Mouse (Mus musculus) left cerebral cortex, adult 11 months (tissue): ENCODE results near the gene Gm45140.

Source experiments
- DNase-seq: peaks from one replicate; pipeline ENCODE4 v3.0.0; 2022; ENCODE audit warnings: low spot score

The Gm45140 gene

DNA sequence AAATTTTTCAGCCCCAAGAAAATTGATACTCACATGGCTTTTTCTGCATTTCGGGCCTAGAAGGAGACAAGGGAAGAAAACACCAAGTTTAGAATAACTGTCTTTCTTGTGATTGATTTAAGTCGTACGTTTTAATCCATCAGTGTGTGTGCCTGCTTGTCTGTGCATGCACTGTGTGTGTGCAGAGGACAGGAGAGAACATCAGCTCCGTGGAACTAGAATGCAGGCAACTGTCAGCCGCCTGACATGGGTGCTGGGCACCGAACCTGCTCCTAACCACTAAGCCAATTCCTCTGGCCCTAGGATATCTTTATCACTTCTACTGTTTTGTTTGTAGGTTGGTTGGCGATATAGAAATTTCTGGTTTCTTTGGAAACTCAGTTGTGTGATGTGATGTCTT is at the start of gene Gm45140:
Gm45140 (minus strand) TSS at position 101 of the 400 bp plus-strand sequence.
- DNase-seq, result no peak

DNA sequence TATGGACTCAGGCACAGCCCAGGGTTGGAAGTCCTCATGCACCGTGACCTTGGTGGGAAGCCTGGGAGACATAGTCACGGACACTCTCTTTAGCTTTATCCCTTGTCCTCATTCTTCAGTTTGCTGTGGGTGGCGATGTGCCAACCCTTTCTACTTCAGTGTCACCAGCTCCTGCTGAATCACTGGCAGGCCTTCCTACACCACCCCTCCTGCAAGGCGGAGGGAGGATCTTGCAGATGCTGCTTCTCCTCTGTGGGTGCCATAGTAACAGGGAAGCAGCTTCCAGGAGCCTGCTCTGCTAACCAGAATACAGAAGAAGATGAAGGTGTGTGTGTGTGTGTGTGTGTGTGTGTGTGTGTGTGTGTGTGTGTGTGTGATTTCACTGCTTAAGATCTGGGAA is 47.2 kb upstream of the Gm45140 start:
- peak; percentile 85 for DNase-seq

DNA sequence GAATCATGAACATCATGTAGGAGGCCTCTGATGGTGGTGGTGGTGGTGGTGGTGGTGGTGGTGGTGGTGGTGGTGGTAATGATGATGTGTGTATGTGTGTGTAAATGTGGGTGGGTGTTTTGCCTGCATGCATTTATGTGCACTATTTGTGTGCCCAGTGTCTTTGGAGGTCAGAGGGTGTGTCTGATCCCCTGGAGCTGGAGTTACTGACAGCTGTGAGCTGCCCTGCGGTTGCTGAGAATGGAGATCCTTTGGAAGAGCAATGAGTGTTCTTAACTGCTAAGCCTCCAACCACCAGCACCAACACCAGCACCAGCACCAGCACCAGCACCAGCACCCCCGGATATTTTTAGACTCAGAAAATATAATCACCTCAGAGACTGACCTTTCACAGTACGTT is 46.6 kb upstream of the Gm45140 start:
- DNase-seq, result no peak

DNA sequence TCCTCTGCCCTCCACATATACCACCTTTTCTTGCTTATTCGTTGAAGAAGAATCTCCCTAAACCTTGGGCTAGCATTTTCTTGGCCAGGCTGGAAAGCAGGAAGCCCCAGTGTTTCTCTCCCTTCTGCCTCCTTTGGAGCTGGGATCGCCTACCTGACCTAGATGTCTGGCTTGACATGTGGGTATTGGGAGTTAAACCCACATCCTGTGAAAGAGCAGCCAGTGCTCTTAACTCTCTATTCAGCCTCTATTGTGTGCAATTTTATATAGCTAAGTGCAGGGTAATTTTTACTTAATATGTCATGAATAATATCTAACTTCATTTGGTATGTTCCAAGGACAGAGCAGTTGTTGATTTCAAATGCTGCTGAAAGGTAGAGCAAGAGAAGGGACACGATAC is 44.0 kb upstream of the Gm45140 start:
- no peak for DNase-seq

DNA sequence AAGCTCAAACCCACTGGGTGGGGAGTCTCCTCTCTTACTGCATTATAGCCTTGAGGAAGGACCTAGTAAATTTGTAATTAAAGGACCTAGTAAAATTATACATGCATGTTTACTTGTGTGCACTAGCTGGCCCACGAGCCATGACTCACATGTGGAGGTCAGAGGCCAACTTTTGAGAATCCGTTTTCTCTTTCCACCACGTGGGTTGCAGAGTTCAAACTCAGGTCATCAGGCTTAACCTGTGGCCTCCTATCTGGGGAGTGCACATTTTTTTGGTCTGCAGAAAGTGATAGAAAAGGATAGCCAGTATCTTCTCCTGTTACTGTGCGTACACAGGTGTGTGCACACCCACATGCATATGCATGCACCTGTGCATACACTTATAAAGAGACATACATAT is 43.4 kb upstream of the Gm45140 start:
- DNase-seq, result no peak

DNA sequence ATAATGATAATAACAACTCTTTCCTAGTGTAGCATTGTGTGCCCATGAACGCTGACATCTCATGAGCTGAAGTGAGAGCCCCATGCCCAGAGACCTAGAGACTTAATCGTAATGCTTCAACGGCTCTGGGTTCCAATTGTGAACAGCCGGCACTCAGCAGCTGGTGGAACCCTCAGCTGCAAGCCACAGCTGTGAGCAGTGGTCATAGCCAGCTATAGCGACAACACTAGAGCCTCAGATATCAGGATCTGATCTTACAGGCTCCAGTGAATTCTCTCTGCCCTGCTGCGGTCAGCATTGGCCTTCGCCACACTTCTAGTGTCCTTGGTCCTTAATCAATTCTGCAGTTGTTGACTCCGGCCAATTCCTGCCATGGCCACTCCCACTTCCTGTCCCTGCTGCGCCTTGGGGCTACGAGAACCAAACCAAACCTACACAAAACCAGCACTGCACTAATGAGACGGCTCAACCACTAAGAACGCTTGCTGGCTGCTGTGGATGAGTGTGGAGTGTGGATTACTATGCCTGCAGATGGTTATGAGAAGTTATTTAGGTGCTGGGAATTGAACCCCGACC is 40.6 kb upstream of the Gm45140 start:
- DNase-seq, result no peak

DNA sequence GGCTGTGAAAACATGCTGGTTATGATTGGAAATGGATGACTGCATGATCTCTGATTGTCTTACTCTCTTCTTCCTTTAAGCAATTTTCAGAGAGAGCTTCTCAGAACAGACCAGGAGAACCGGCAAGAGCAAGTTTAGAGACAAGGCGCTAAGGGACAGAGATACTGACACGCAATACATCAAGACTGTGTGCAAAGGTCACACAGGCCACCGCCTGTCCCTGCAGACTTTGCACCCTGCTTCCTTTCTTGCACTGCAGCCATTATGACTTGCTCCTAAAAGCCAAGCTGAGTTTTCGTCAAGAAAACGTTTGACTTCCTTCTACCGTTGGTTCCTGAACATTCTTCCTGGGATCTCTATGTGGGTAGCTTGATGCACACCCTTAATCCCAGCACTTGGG is 40.0 kb upstream of the Gm45140 start:
- DNase-seq, result no peak

DNA sequence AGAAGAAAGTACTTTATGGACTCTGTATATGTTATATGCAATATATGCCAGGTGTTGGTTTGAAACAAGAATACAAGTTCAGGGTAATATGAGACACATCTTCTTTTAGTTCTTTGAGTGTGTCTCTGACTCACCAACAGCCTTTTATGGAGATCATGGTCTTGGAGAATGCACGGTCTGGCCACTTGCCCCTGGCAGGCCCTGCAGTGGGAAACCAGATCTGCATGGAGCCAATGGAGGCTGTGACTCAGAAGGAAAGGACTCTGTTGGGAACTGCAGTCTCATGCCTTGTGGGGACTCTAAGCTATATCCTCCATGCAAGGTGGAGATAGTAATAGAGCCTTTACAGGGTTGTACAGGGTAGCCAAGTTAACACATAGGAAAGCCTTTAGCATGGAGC is 39.5 kb upstream of the Gm45140 start:
- DNase-seq, result no peak

DNA sequence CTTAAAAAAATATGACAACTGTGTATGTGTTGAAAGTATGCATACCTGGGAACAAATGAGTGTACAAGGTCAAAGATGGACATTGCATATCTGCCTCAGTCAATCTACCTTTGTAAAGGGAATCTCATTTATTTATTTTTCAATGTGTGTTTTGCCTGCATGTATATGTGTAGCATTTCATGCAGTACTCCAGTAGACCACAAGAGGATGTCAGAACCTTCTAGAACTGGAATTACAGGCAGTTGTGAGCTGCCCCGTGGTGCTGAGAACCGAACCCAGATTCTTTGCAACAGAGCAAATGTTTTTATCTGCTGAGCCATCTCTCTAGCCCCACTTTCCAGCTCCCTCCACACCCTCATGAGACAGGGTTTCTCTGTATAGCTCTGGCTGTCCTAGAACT is 38.4 kb upstream of the Gm45140 start:
- DNase-seq, result no peak

DNA sequence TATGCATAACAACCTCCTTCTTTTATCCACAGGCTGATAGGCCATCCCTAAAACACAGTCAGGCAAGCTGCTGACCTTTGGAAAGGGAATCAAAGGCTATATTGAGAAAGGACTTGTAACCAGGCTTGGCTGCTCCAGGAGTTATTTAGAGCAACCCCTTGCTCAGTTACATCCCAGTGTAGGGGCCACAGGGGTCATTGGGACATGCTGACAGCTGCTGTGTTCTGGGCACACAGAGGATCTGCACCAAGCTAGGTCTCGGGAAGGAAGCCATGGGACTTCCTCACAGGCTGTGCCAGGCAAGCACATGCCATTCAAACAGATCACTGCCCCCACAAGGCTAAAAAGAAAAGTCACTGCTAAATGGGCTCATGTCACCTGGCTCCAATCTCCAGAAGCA is 37.5 kb upstream of the Gm45140 start:
- no peak for DNase-seq

DNA sequence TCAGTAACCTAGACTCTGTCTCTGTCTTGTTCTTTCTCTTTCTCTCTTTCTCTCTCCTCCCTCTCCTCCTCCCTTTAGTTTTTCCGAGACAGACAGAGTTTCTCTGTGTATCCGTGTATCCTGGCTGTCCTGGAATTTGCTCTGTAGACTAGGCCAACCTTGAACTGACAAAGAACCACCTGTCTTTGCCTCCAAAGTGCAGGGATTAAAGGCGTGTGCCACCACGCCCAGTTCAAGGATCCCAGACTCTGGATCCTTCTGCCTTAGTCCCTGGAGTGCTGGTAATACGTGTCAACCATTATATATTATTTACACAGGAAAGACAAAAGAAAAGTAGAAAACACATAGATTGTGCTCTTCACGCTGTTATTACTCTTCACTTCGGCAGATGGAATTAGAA is 35.6 kb upstream of the Gm45140 start:
- DNase-seq, result no peak

DNA sequence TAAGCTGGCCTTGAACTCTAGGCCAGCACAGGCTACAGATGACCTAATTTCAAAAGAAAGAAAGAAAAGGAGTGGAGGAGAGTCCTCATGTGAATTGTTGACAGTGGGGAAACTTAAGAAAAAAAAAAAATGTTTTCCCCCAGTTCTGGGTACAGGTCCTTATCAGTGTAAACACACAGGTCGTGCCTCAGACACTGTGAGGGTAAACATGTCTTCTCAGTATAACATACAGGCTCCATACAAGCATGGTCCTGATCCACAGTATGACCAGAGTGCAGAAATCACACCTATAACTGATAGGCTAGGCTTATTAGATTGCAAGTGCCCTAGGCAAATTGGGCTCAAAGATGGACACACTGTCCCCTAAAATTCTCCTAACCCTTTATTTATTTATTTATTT is 34.8 kb upstream of the Gm45140 start:
- DNase-seq, result no peak

DNA sequence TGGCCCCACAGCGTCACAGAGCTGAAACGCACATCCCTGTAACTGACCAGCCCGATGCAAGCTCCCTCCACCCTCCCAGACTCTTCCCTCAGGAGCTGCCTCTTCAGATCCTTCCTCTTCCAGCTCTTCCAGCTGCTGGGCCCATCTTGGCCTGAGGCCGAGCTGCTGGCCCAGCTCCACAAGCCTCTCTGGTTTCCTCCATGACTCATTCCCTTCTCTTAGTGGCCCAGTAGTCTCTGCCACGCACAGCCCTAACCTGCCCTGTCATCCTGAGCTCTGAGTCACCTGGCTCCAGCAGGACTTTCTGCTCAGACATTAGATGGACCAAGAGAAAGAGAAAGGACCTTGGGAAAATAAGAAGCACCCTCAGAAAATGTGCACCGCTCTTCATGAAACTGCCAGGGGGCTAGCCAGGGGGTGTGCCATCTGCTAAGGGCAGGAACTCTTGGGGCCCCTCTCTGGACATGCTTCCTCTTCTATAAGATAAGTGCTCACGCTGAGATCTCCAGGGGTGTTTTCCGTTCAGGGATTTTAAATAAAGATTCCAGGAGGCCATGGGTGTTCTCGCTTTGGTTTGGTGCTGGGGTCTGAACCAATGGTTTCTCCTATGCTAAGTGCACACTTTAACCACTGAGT is 33.4 kb upstream of the Gm45140 start:
- no peak for DNase-seq

DNA sequence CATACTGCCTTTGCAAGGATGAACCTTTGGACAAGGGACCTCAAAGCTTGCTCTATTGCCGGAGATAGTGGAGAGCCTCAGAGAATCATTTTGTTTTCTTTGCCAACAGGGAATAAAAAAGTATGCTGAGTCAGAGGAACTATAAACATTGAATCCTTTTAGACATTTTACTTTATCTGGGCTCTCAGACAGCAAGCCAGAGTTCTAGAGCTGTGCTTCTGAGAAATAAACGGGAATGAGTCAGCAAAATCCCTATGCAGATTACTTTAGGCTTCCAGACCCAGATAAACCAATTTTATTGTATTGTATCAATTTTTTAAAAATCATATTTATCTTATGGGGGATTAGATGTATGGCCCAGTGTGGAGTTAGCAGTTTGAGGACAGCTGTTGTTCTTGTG is 31.7 kb upstream of the Gm45140 start:
- DNase-seq, result no peak

DNA sequence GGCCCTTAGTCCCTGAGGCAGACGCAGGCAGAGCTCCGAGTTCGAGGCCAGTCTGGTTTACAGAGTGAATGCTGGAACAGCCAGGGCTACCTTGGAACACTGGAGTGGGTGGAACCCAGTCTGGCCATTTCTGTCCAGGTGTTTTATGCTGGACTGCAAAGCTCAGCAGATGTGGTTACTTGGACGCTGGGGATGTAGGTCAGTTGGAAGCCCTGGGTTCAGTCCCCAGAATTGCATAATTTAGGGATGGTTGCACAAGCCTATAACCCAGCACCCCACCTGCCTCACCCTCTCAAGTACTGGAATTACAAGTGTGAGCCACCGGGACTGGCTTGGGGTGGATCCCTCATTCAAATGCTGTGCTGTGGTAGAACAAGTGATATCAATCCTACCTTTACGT is 30.6 kb upstream of the Gm45140 start:
- DNase-seq, result no peak

DNA sequence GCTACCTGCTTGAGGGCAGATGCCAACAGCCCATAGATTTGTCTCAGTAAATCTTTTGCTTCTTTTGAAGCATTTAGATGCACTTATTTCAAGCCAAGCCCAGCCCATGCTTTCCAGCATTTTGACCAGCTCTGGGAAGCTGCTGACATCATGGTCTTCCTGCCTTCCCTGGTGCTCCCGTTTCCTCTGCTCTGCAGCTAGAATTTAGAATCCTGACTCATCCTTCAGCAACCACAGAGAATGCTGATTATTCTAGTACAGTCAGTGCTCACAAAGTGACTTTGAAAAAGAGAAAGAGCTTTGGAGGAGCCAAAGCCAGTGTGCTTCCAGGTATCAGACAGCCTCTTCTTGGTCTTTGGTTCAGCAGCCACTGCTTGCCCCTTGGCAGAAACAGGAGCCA is 21.5 kb upstream of the Gm45140 start:
- DNase-seq, result no peak

DNA sequence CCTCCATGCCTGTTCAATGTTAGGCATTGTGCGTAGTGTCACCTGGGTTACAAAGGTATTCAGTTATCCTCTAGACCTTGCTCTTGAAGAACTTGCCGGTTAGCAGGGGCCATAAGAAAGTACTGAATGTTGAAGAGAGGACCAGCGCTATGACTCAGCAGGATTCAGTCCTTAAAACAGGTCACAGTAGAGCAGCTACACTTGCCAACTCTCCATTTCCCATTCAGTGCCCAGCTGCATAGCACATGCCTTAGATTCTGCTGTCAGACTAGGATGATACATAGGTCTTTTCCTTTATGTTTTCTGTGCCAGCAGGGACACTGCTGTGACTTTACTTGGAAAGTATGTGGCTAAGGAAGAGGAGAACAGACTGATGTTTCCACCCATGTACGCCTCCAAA is 17.9 kb upstream of the Gm45140 start:
- no peak for DNase-seq

DNA sequence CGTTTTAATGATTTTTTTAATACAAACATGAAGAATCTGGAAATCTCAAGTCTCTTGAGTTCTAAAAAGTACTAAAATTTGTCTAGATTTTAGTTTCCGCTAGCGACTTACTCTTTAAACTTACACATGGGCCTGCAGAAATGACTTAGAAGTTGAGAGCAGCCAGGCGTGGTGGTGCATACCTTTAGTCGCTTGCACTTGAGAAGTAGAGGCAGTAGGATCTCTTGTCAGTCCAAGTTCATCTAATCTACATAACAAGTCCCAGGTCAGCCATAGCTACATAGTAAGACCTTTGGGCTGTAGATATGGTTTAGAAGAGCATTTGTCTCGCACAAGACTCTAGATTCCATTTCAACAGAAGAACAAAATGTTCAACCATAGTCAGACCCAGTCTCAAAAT is 16.3 kb upstream of the Gm45140 start:
- DNase-seq, result no peak

DNA sequence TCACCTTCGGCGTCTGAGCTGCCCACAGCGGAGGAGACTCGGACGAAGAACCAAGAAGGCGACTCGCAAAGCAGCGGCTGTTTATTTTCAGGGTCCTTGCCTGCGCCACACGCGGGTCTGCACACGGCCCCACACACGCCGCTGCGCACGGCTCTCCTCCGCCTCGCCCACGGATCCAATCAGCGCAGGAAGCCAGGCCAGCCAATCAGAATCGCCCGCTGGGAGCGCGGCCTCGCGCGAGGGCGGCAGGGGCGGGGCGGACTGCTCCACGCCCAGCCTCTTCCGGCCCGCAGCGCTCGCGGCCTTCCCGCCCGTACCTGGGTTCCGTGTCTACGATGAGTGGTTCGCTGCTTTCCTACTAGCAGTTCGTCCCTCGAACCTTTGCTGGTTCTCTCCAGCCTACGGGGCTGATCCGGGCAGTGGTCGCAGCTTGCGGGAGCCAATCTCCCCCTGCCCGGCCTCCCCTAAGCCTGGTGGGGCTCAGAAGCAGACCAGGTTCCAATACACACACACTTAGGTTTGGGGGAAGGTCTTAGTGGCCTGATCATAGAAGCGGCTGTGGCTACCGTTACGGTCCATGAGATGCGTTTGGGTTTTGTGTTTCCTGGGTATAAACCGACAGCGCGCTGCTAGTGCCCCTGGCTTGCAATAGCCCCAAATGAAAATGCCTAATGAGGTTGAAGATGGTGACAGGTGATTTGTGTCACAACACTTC is 15.5 kb upstream of the Gm45140 start, which contains the start of gene Cnbp:
Cnbp (minus strand) TSS at position 207 of the 715 bp plus-strand sequence.
- DNase-seq, result peak; percentile 92

DNA sequence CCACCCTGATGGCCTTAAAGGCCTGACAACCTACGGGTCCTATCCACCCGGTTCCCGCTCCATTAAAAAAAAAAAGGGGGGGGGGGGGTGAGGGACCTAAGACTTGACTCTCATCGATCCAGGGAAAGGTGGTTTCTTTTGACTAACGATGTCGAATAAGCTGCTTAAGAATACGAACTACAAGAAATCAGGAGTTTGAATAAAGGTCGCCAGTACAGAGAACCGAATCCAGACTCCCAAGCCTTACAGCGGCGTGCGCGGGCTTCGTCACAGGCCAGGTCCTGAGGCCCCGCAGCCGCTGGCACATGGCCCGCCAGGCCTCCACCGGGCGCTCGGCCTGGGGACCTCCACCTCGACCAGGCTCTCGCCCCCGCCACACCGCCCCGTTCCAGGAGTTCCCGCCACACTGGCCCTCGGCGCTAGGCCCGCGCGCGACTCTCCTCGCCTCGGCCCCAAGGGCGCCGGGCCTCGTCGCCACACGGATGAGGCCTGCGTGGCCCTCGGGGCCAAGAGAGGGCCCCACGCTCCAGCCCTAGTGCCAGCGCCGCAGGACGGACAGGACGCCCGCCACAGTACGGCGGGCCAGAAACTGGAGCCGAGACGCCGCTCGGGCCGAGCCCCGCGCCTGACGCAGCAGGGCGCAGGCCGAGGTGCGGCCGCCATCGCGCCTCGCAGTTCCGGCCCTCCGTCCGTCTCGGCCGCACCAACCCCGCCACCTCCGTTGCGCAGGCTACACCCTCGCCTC is 14.7 kb upstream of the Gm45140 start:
- no peak for DNase-seq

DNA sequence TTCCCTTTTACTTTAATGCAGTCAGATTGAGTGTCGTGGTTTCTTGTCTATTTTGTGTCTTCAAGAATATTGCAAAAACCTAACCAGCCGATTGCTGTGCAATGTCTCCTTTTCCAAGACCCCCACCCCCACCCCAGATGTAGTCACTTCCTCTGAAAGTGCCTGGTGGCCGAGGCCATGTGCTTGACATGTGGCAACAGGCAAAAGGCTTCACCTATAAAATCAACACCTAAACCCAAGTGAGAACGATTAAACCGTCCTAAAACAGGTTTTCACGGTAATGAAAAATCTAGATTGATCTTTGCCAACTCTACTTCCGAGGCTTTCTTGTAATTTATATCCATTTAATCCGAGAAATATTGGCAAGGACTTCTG is 14.2 kb upstream of the Gm45140 start:
- no peak for DNase-seq

DNA sequence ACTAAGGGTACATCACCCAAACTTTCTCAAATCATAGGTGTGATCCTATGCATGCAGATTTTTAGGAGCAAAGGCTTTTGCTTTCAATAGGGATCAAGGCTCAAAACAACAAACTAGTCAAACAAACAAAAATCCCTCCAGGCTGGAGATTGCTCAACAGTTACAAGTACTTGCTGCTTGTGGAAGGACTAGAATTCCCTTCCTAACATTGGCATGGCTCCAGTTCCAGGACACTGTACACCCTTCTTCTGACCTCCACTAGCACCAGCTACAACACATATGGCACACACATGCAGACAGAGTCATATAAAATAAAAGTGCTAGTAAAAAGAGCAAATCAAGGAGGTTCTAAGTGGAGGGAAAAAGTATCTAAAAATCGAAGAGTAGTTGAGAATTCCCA is 11.2 kb upstream of the Gm45140 start:
- no peak for DNase-seq
